Mouse (Mus musculus): ENCODE data around the gene Rbm15b. TPM values are rescaled to one million over a fixed set of nuclear protein-coding genes. Genes with fewer than 3 reads are reported as not detected.

Rbm15b gene
- 1.4 and 1.9 TPM in 2 replicates for polyA plus RNA-seq (2012)

GRCm38 (mm10) chr9:106886828-106887702, at the start of gene Rbm15b:
Gene Rbm15b (minus strand): TSS chr9:106887428.
- Histone ChIP-seq H3K4me1 (ENCODE audit: control insufficient read depth) (peaks cover 71% of the 10 kb centered on the region), H3K9me3 (ENCODE audit: control insufficient read depth, low read length) (0 out of 2 replicates have a peak, but pooled peaks cover 2% of the 10 kb centered on the region), H3K36me3 (ENCODE audit: control insufficient read depth) (peaks cover 73% of the 10 kb centered on the region), H3K27me3 (ENCODE audit: control insufficient read depth) (no peaks in the 10 kb centered on the region), H3K4me3 (replicated peaks) (peak within 1 kb of the TSS; percentile 97)
- TF ChIP-seq TAL1 (IDR thresholded peaks at IDR 0.05; ENCODE audit: low read length), result no peak
- TF ChIP-seq GATA1 (IDR thresholded peaks at IDR 0.05; ENCODE audit: low read length), result peak; percentile 38

- H3K4me3 ChIP-seq (replicated peaks), result no peak overlapping the region
- no peaks in the 10 kb centered on the region for H3K4me1 ChIP-seq (ENCODE audit: control insufficient read depth)
- no peaks in the 10 kb centered on the region for H3K36me3 ChIP-seq (ENCODE audit: control insufficient read depth)
- no peaks in the 10 kb centered on the region for H3K9me3 ChIP-seq (ENCODE audit: control insufficient read depth, low read length)
- no peaks in the 10 kb centered on the region for H3K27me3 ChIP-seq (ENCODE audit: control insufficient read depth)
- TF ChIP-seq TAL1 (IDR thresholded peaks at IDR 0.05; ENCODE audit: low read length) (no peak), GATA1 (IDR thresholded peaks at IDR 0.05; ENCODE audit: low read length) (no peak)
Measured at GRCm38 (mm10) chr9:106934998-106935397, 47.8 kb upstream of the Rbm15b start.

GRCm38 (mm10) chr9:106914878-106915277, 27.6 kb upstream of the Rbm15b start:
- H3K36me3 ChIP-seq (ENCODE audit: control insufficient read depth), result no peaks in the 10 kb centered on the region
- no peak overlapping the region for H3K4me3 ChIP-seq (replicated peaks)
- H3K4me1 ChIP-seq (ENCODE audit: control insufficient read depth), result no peaks in the 10 kb centered on the region
- TF ChIP-seq GATA1 (IDR thresholded peaks at IDR 0.05; ENCODE audit: low read length), result no peak
- TF ChIP-seq TAL1 (IDR thresholded peaks at IDR 0.05; ENCODE audit: low read length), result no peak
- no peaks in the 10 kb centered on the region for H3K27me3 ChIP-seq (ENCODE audit: control insufficient read depth)
- no peaks in the 10 kb centered on the region for H3K9me3 ChIP-seq (ENCODE audit: control insufficient read depth, low read length)

GRCm38 (mm10) chr9:106913759-106914158, 26.5 kb upstream of the Rbm15b start:
- Histone ChIP-seq H3K4me1 (ENCODE audit: control insufficient read depth) (no peaks in the 10 kb centered on the region), H3K4me3 (replicated peaks) (no peak overlapping the region), H3K27me3 (ENCODE audit: control insufficient read depth) (no peaks in the 10 kb centered on the region), H3K9me3 (ENCODE audit: control insufficient read depth, low read length) (no peaks in the 10 kb centered on the region), H3K36me3 (ENCODE audit: control insufficient read depth) (no peaks in the 10 kb centered on the region)
- no peak for TF ChIP-seq TAL1 (IDR thresholded peaks at IDR 0.05; ENCODE audit: low read length)
- no peak for TF ChIP-seq GATA1 (IDR thresholded peaks at IDR 0.05; ENCODE audit: low read length)

GRCm38 (mm10) chr9:106911624-106912023, 24.4 kb upstream of the Rbm15b start:
- no peaks in the 10 kb centered on the region for H3K4me1 ChIP-seq (ENCODE audit: control insufficient read depth)
- H3K4me3 ChIP-seq (replicated peaks), result no peak overlapping the region
- no peaks in the 10 kb centered on the region for H3K27me3 ChIP-seq (ENCODE audit: control insufficient read depth)
- no peaks in the 10 kb centered on the region for H3K36me3 ChIP-seq (ENCODE audit: control insufficient read depth)
- no peak for TF ChIP-seq TAL1 (IDR thresholded peaks at IDR 0.05; ENCODE audit: low read length)
- no peak for TF ChIP-seq GATA1 (IDR thresholded peaks at IDR 0.05; ENCODE audit: low read length)
- no peaks in the 10 kb centered on the region for H3K9me3 ChIP-seq (ENCODE audit: control insufficient read depth, low read length)

- Histone ChIP-seq H3K36me3 (ENCODE audit: control insufficient read depth) (no peaks in the 10 kb centered on the region), H3K27me3 (ENCODE audit: control insufficient read depth) (no peaks in the 10 kb centered on the region), H3K9me3 (ENCODE audit: control insufficient read depth, low read length) (no peaks in the 10 kb centered on the region), H3K4me1 (ENCODE audit: control insufficient read depth) (no peaks in the 10 kb centered on the region), H3K4me3 (replicated peaks) (no peak overlapping the region)
- no peak for TF ChIP-seq TAL1 (IDR thresholded peaks at IDR 0.05; ENCODE audit: low read length)
- TF ChIP-seq GATA1 (IDR thresholded peaks at IDR 0.05; ENCODE audit: low read length), result no peak
Measured at GRCm38 (mm10) chr9:106908715-106909114, 21.5 kb upstream of the Rbm15b start.

GRCm38 (mm10) chr9:106908174-106908573, 20.9 kb upstream of the Rbm15b start:
- no peaks in the 10 kb centered on the region for H3K9me3 ChIP-seq (ENCODE audit: control insufficient read depth, low read length)
- H3K27me3 ChIP-seq (ENCODE audit: control insufficient read depth), result no peaks in the 10 kb centered on the region
- no peak overlapping the region for H3K4me3 ChIP-seq (replicated peaks)
- no peak for TF ChIP-seq TAL1 (IDR thresholded peaks at IDR 0.05; ENCODE audit: low read length)
- no peak for TF ChIP-seq GATA1 (IDR thresholded peaks at IDR 0.05; ENCODE audit: low read length)
- no peaks in the 10 kb centered on the region for H3K36me3 ChIP-seq (ENCODE audit: control insufficient read depth)
- H3K4me1 ChIP-seq (ENCODE audit: control insufficient read depth), result no peaks in the 10 kb centered on the region

GRCm38 (mm10) chr9:106906597-106906996, 19.4 kb upstream of the Rbm15b start:
- Histone ChIP-seq H3K27me3 (ENCODE audit: control insufficient read depth) (no peaks in the 10 kb centered on the region), H3K36me3 (ENCODE audit: control insufficient read depth) (no peaks in the 10 kb centered on the region), H3K4me3 (replicated peaks) (no peak overlapping the region), H3K9me3 (ENCODE audit: control insufficient read depth, low read length) (no peaks in the 10 kb centered on the region), H3K4me1 (ENCODE audit: control insufficient read depth) (no peaks in the 10 kb centered on the region)
- no peak for TF ChIP-seq GATA1 (IDR thresholded peaks at IDR 0.05; ENCODE audit: low read length)
- no peak for TF ChIP-seq TAL1 (IDR thresholded peaks at IDR 0.05; ENCODE audit: low read length)

GRCm38 (mm10) chr9:106903791-106904134, 16.5 kb upstream of the Rbm15b start:
- Histone ChIP-seq H3K27me3 (ENCODE audit: control insufficient read depth) (no peaks in the 10 kb centered on the region), H3K4me3 (replicated peaks) (no peak overlapping the region), H3K4me1 (ENCODE audit: control insufficient read depth) (no peaks in the 10 kb centered on the region), H3K36me3 (ENCODE audit: control insufficient read depth) (no peaks in the 10 kb centered on the region), H3K9me3 (ENCODE audit: control insufficient read depth, low read length) (no peaks in the 10 kb centered on the region)
- no peak for TF ChIP-seq TAL1 (IDR thresholded peaks at IDR 0.05; ENCODE audit: low read length)
- TF ChIP-seq GATA1 (IDR thresholded peaks at IDR 0.05; ENCODE audit: low read length), result no peak
